Mouse (Mus musculus) hindbrain, embryonic 16.5 days (tissue): ENCODE data around the gene Slc16a10. TPM values are rescaled to one million over a fixed set of nuclear protein-coding genes. Genes with fewer than 3 reads are reported as not detected.

Experiments
- ATAC-seq: fragments of 200-750 bp; cut with Nextera tagmentation; 2 replicates; pipeline ENCODE4 v1.8.0; 2017; ENCODE audit warnings: moderate TSS enrichment, moderate library complexity
- H3K27ac ChIP-seq: fragments of 300-500 bp; sonication (generic); 2 replicates; pipeline ENCODE4 v1.5.1; 2014; ENCODE audit warnings: low read depth, mild to moderate bottlenecking, control low read depth, low read length, moderate library complexity
- H3K27me3 ChIP-seq: fragments of 300-500 bp; sonication (generic); replicated peaks from 2 replicates; pipeline ENCODE4 v1.6.1; 2014; ENCODE audit warnings: low read length; ENCODE audit not compliant: control insufficient read depth, insufficient read depth
- H3K36me3 ChIP-seq: fragments of 300-500 bp; sonication (generic); 2 replicates; pipeline ENCODE4 v1.6.1; 2014; ENCODE audit warnings: mild to moderate bottlenecking, low read length, moderate library complexity, mixed read lengths; ENCODE audit not compliant: control insufficient read depth, insufficient read depth
- H3K4me1 ChIP-seq: fragments of 300-500 bp; sonication (generic); 2 replicates; pipeline ENCODE4 v1.6.1; 2014; ENCODE audit warnings: low read depth, low read length; ENCODE audit not compliant: control insufficient read depth, insufficient read depth
- H3K4me2 ChIP-seq: fragments of 300-500 bp; sonication (generic); 2 replicates; pipeline ENCODE4 v1.6.1; 2014; ENCODE audit warnings: mild to moderate bottlenecking, low read length, control low read depth, moderate library complexity
- H3K4me3 ChIP-seq: fragments of 300-500 bp; sonication (generic); 2 replicates; pipeline ENCODE4 v1.5.1; 2014; ENCODE audit warnings: mild to moderate bottlenecking, low read length, control low read depth, moderate library complexity
- H3K9ac ChIP-seq: fragments of 300-500 bp; sonication (generic); 2 replicates; pipeline ENCODE4 v1.6.1; 2014; ENCODE audit warnings: low read depth, mild to moderate bottlenecking, control low read depth, low read length, moderate library complexity
- H3K9me3 ChIP-seq: fragments of 300-500 bp; sonication (generic); 2 replicates; pipeline ENCODE4 v1.6.1; 2014; ENCODE audit warnings: mild to moderate bottlenecking, low read length, moderate library complexity; ENCODE audit not compliant: control insufficient read depth
- WGBS: fragments of 180-500 bp; shearing (Covaris S2); extraction: QIAGEN DNeasy Blood & Tissue Kit; methylation state at CpG from one replicate; pipeline ENCODE4 v1.1.7; 2014; 5-methylcytosine and 5-hydroxymethylcytosine counted together
- polyA plus RNA-seq: library from polyadenylated mRNA; unstranded; fragments of >200 nt; fragmentation: Nextera tagmentation; extraction: Ambion mirVana; gene quantifications from 2 replicates; pipeline ENCODE4 v1.2.1, GENCODE M21; 2015

Slc16a10 gene
- polyA plus RNA-seq, 1 experiment from 2014 or later = 6.1 TPM

DNA sequence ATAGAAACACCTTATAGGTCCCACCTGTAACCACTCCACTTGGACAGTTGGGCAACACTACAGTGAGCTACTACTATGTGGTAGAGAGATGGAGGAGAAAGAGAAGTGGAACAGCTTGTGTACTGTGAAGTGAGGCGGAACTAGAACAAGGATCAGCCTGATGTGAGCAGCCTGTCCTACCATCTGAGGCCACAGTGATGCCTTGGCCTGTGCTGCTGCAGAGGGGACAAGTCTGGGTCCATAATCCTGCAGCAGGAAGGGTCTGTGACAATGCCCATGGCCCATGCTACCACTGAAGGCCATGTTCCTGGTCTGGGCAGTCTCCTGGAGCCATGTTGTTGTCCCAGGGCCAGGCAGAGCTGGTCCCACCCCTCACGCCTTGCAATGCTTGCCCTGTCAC, 19.2 kb upstream of the Slc16a10 start:
- Histone ChIP-seq H3K27ac (no peak overlapping the region), H3K4me1 (no peaks in the 10 kb centered on the region), H3K27me3 (no peaks in the 10 kb centered on the region), H3K4me2 (no peak overlapping the region), H3K9me3 (no peaks in the 10 kb centered on the region), H3K36me3 (no peaks in the 10 kb centered on the region), H3K4me3 (no peak overlapping the region), H3K9ac (no peak overlapping the region)
- ATAC-seq = no peak
- WGBS = 90% methylated on average over 2 of the region's 2 CpGs

- 69% methylated on average over 4 of the region's 4 CpGs for WGBS
- no peaks in the 10 kb centered on the region for H3K4me1 ChIP-seq
- H3K4me2 ChIP-seq = no peak overlapping the region
- H3K27me3 ChIP-seq = no peaks in the 10 kb centered on the region
- no peak overlapping the region for H3K9ac ChIP-seq
- no peak for ATAC-seq
- H3K27ac ChIP-seq = no peak overlapping the region
- no peaks in the 10 kb centered on the region for H3K9me3 ChIP-seq
- no peaks in the 10 kb centered on the region for H3K36me3 ChIP-seq
- H3K4me3 ChIP-seq = no peak overlapping the region
Measured at GRCm38 (mm10) chr10:40152550-40152857, 10.4 kb upstream of the Slc16a10 start.

GRCm38 (mm10) chr10:40151852-40152549, 9.9 kb upstream of the Slc16a10 start:
- 67% methylated on average over 8 of the region's 8 CpGs for WGBS
- no peaks in the 10 kb centered on the region for H3K9me3 ChIP-seq
- H3K36me3 ChIP-seq = no peaks in the 10 kb centered on the region
- H3K27ac ChIP-seq = no peak overlapping the region
- no peak overlapping the region for H3K4me3 ChIP-seq
- no peak overlapping the region for H3K9ac ChIP-seq
- no peaks in the 10 kb centered on the region for H3K4me1 ChIP-seq
- no peaks in the 10 kb centered on the region for H3K27me3 ChIP-seq
- ATAC-seq = no peak
- H3K4me2 ChIP-seq = no peak overlapping the region

DNA sequence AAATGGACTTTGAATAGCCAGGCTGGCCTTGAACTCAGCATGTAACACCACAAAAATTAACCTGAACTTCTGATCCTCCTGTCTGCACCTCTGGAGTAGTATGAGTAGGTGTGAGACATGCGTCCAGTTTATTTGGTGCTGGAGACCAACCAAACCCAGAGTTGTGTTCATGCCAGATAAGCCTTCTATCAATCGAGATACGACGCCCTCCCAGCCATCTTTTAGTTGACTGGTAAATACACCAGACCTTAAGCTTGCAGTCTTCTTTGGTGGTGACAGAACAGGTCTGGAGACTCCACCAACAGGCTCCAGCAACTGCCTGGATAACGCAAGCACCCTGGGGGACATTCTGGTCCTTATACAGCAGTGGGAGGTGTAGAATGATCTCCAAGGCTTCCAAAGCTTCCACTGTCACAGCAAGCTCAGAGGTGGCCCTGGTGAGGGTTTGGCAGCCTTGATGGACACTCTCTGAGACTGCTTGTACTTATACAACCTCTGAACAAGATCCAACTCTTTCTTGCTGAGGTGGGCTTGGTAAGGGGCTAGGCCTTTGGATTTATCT, 7.6 kb upstream of the Slc16a10 start:
- Histone ChIP-seq H3K36me3 (no peaks in the 10 kb centered on the region), H3K4me3 (no peak overlapping the region), H3K27me3 (no peaks in the 10 kb centered on the region), H3K9me3 (no peaks in the 10 kb centered on the region), H3K27ac (no peak overlapping the region), H3K9ac (no peak overlapping the region), H3K4me1 (no peaks in the 10 kb centered on the region), H3K4me2 (no peak overlapping the region)
- no peak for ATAC-seq
- 95% methylated on average over 5 of the region's 5 CpGs for WGBS

GRCm38 (mm10) chr10:40147325-40148059, 5.4 kb upstream of the Slc16a10 start:
- no peak for ATAC-seq
- 92% methylated on average over 8 of the region's 8 CpGs for WGBS

DNA sequence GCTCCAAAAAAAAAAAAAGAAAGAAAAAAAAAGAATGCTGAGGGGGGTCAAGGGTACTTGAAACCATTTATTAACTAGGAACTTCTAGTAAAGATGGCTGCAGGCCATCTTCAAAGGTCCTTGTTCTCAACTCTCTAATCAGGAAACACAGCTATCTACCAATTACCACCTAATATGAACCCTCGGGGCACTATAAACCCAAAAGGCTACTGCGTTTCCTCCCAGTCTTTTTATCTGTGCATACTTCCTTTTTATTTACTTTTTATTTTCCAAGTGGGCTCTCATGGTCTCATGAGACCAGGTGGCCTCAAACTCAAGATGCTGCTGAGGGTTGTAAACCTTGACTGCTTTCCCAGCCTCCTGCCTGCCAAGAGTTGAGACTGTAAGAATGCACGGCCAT, 4.4 kb upstream of the Slc16a10 start:
- Histone ChIP-seq H3K4me2 (no peak overlapping the region), H3K9me3 (no peaks in the 10 kb centered on the region), H3K4me1 (no peaks in the 10 kb centered on the region), H3K27me3 (no peaks in the 10 kb centered on the region), H3K9ac (no peak overlapping the region), H3K36me3 (no peaks in the 10 kb centered on the region), H3K4me3 (no peak overlapping the region), H3K27ac (no peak overlapping the region)
- no peak for ATAC-seq
- 92% methylated on average over 3 of the region's 3 CpGs for WGBS

More at GRCm38 (mm10) chr10:40147325-40148059, 5.4 kb upstream of the Slc16a10 start:
- Histone ChIP-seq H3K9me3 (no peaks in the 10 kb centered on the region), H3K4me2 (no peak overlapping the region), H3K9ac (no peak overlapping the region), H3K27ac (no peak overlapping the region), H3K27me3 (no peaks in the 10 kb centered on the region), H3K4me3 (no peak overlapping the region), H3K4me1 (no peaks in the 10 kb centered on the region), H3K36me3 (no peaks in the 10 kb centered on the region)

- Histone ChIP-seq H3K4me3 (no peak overlapping the region), H3K27ac (no peak overlapping the region), H3K27me3 (no peaks in the 10 kb centered on the region), H3K4me1 (no peaks in the 10 kb centered on the region), H3K36me3 (no peaks in the 10 kb centered on the region), H3K4me2 (no peak overlapping the region), H3K9me3 (no peaks in the 10 kb centered on the region), H3K9ac (no peak overlapping the region)
- no peak for ATAC-seq
- WGBS = 88% methylated on average over 1 of the region's 1 CpGs
Measured at GRCm38 (mm10) chr10:40144815-40145214, 2.8 kb upstream of the Slc16a10 start.

DNA sequence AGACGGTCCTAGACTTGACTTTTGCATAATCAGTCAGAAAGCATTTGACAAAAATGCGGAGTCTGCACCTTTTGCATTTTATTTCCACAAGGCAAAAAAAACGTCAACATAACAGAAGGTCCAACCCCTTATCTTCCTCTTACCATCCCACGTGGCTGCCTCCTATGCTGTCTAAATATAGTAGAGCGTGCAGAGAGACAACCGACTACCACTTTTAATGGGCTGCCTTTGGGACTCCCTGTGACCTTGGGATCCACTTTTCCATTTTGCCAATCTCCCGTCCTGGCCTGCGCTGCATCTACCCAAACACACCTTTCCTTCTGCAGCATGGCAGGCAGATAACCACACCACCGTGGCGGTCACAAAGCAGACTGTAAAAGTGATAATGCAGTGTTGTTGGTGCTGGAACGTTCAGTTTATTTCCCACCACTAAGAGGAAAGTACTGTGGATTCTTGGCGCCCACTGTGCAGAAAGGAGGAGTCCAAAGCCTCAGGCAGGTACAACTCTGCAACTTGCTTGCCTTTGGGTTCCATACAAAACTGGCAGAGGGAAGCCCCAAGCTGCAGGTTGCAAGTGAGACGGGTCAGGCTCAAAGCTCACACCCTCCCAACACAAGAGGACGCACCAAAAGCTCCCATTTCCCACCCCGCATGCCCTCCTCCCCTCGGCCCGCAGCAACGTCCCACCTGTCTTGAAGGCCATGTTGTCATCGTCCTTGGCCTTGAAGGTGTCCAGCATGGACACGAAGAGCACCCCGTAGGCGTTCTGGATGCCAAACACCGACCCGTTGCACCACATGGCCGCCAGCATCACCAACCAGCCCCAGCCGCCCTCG, 824 bp downstream of the Slc16a10 start:
- H3K36me3 ChIP-seq = no peaks in the 10 kb centered on the region
- no peaks in the 10 kb centered on the region for H3K9me3 ChIP-seq
- 0 out of 2 replicates have a peak, but pooled peaks have one; percentile 0 for ATAC-seq
- H3K27me3 ChIP-seq = no peaks in the 10 kb centered on the region
- 23% methylated on average over 27 of the region's 27 CpGs for WGBS
- peak overlapping the region; percentile 79 for H3K9ac ChIP-seq
- peak overlapping the region; percentile 66 for H3K4me3 ChIP-seq
- peak overlapping the region; percentile 77 for H3K4me2 ChIP-seq
- H3K27ac ChIP-seq = no peak overlapping the region
- H3K4me1 ChIP-seq = no peaks in the 10 kb centered on the region

GRCm38 (mm10) chr10:40139646-40140045, 2.4 kb downstream of the Slc16a10 start:
- H3K27me3 ChIP-seq = no peaks in the 10 kb centered on the region
- no peak for ATAC-seq
- no peak overlapping the region for H3K4me2 ChIP-seq
- no peaks in the 10 kb centered on the region for H3K36me3 ChIP-seq
- no peak overlapping the region for H3K9ac ChIP-seq
- no peaks in the 10 kb centered on the region for H3K9me3 ChIP-seq
- no peak overlapping the region for H3K4me3 ChIP-seq
- no peak overlapping the region for H3K27ac ChIP-seq
- WGBS = 93% methylated on average over 4 of the region's 4 CpGs
- no peaks in the 10 kb centered on the region for H3K4me1 ChIP-seq
